Mouse (Mus musculus) large intestine, adult 2 months (tissue): ENCODE results near the gene Pcdh9. TPM values are rescaled to one million over a fixed set of nuclear protein-coding genes. Genes with fewer than 3 reads are reported as not detected.

Experiments used
- DNase-seq: peaks from one replicate; pipeline ENCODE4 v3.0.0-alpha.2; 2012; ENCODE audit warnings: low read depth, low spot score
- WGBS: fragments of 180-500 bp; shearing (Covaris S2); methylation state at CpG from one replicate; pipeline ENCODE4 v1.1.7; 2018; 5-methylcytosine and 5-hydroxymethylcytosine counted together
- polyA plus RNA-seq: library from polyadenylated mRNA; depleted of rRNA; stranded (reverse); fragments of >200 nt; gene quantifications from 2 replicates; pipeline ENCODE4 v1.2.3, GENCODE M21; 2012

Pcdh9 gene
- polyA plus RNA-seq, 1 experiment, result 0.12 TPM

GRCm38 (mm10) chr14:93818845-93819244 is 71.6 kb downstream of the Pcdh9 start:
- WGBS, result 71% methylated on average over 4 of the region's 4 CpGs
- no peak for DNase-seq

DNA sequence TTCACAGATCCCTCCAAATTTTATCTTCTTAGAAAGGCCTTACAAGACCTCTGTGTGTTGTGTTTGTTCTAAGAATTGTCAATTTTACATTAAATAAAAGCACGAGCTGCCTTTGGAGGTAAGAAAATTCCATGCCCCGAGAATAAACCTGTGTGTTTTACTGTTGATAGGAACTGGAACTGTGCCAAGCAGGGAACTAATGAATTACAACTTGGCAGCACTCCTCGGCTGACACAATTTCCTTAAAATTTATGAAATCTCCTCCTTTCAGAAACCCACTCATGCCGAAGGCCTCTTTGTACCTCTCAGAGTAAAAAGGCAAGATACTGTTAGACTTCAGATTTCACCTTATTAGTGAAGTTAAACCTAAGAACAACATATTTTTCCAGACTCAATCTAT is 72.9 kb downstream of the Pcdh9 start:
- no peak for DNase-seq
- 31% methylated on average over 4 of the region's 4 CpGs for WGBS

- 76% methylated on average over 3 of the region's 3 CpGs for WGBS
- no peak for DNase-seq
These were observed 95.9 kb downstream of the Pcdh9 start for GRCm38 (mm10) chr14:93794530-93794929.

DNA sequence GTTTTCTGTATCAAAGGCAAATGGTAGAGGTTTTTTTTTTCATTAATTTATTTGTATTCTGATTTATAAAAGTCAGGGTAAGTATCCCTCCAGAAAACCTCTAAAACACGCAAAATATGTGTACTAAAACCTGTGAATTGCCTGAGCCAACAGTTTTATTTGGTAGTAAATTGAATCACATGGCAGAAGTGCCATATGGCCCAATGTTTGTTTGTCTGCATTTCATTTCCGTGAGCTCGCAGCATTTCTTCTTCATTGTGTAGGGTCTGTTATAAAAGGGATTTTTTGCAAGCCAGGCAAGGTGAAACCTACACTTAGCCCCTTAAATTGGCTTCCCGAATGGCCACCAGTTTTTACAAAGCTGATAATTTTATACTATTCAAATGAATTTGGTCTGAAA is 104.2 kb downstream of the Pcdh9 start:
- DNase-seq, result no peak
- 50% methylated on average over 4 of the region's 4 CpGs for WGBS

GRCm38 (mm10) chr14:93785031-93785430 is 105.4 kb downstream of the Pcdh9 start:
- 65% methylated on average over 2 of the region's 2 CpGs for WGBS
- DNase-seq, result no peak

DNA sequence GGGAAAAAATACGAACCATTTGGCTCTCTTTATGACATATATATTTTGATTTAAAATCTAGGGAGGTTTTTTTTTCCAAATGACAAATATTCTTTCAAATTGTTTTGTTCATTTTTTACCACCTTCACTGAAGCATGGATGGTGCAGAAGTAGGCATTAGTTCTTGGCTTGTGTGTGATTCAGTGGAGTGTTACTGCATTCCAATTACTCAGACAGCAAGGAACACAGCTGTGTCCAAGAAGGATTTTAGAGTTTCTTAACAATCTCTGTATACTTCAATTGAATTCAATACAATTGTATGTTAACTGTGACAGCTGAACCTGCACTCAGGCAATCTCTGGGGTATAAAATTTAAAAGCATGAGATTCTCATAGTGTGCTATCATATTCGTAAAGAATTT is 127.6 kb downstream of the Pcdh9 start:
- WGBS, result 72% methylated on average over 2 of the region's 2 CpGs
- DNase-seq, result no peak

GRCm38 (mm10) chr14:93734077-93734673 is 156.3 kb downstream of the Pcdh9 start:
- 65% methylated on average over 10 of the region's 10 CpGs for WGBS

GRCm38 (mm10) chr14:93725798-93726197 is 164.7 kb downstream of the Pcdh9 start:
- WGBS, result 46% methylated on average over 1 of the region's 1 CpGs
- DNase-seq, result no peak

More at GRCm38 (mm10) chr14:93734077-93734673, 156.3 kb downstream of the Pcdh9 start:
- no peak for DNase-seq

- WGBS, result 47% methylated on average over 1 of the region's 1 CpGs
- DNase-seq, result no peak
These were observed 171.3 kb downstream of the Pcdh9 start for GRCm38 (mm10) chr14:93719208-93719607.

DNA sequence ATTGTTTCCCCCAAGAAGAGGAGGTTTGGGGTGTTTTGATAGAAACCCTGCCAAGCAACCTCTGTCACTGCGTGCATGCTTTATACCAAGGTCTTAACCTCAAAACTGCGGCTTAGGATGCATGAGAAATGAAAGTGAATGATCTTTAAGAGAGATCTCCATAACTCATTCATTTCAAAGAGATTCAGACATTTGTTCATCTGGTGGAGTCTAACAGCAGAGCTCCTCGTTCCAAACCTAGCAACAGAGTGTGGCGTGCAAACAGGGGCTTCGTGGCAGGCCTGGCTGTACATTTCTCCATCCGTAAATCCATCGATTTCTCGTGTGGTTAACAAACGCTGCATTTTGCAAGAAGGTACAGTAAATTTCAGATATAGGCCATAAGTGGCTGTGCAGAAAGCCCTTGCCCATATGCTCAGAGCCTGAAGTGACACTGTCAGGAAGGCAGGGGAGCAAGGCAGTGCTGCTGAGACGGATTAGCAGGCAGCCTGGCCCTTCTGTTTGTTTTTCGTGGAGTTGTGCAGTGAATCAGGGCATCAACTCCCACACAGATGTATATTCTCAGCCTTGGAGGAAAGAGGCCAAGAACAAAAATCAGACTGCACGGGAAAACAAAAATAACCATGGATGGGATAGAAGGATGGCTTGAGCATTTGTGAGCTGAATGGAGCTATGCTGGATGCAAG is 177.1 kb downstream of the Pcdh9 start:
- no peak for DNase-seq
- WGBS, result 67% methylated on average over 12 of the region's 12 CpGs

- DNase-seq, result no peak
- 70% methylated on average over 3 of the region's 3 CpGs for WGBS
These were observed 181.8 kb downstream of the Pcdh9 start for GRCm38 (mm10) chr14:93708651-93709050.

DNA sequence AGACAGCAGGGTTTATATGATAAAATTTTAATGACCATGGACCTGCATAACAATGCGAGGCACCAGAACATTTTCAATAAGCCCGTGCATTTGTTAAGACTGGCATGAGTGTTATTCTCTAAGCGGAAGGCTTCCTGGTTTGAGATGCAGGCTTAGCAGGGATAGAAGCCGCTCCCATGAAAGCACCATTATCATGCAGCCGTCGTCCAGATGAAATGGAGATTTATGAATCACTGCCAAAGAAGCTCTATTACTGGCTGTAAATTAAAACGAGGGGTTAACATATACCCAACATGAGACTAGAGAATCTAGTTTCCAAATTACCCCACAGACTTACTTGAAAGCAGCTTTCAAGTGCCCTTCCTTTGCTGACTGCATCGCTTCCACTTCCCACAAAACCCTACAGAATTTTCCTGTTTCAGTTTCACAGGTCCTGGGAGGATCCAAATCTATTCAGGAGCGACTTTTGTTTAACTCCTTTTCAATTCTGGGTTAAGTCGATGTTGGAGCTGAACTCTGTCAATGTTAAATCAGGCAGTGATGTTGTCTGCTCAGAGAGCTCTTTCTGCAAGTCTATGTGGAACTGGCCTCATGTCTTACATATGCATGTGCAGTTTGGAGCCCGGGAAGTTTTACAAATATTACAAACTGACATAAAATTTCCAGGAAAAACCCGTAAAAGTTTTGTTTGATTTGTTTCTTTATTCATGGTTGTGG is 188.9 kb downstream of the Pcdh9 start:
- DNase-seq, result no peak
- WGBS, result 52% methylated on average over 12 of the region's 12 CpGs

DNA sequence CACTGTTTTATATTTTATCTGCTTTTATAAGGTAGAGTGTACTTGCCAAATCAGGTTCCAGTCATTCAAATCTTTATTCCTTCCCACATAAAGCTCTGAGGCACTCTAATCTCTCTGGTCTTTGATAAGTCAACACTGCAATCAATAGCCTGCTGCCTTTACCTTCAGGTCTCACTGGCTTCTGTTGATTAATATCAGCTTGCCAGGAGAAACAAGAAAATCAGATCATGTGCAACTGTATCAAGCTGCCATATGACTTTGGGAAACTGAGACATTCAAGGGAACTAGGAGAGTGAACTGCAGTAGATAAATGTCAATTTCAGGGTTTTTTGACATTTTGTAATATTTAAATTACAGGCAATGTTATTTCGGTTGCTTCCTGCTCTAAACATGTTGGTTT is 189.6 kb downstream of the Pcdh9 start:
- 84% methylated on average over 1 of the region's 1 CpGs for WGBS
- no peak for DNase-seq

DNA sequence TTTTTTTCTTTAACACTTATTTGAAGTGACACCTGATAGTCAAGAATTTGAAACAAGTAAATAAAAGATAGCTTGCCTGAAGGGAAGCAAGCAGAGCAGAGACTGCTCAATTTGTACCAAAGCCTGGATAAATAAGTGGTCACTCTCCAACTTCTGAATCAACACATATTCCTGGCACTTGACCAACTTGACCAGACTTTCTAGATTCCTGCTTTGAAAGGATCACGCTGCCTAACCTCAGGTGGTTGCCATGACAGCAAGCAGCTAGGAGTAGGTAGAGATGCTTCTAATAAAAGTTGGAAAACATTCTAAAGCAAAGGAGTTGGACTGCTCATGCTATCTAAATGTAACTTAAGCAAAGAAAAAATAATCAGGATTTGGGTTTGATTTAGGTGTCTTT is 205.8 kb downstream of the Pcdh9 start:
- DNase-seq, result no peak
- WGBS, result 17% methylated on average over 1 of the region's 1 CpGs

- DNase-seq, result no peak
- 71% methylated on average over 5 of the region's 5 CpGs for WGBS
These were observed 215.0 kb downstream of the Pcdh9 start for GRCm38 (mm10) chr14:93675273-93676068.

DNA sequence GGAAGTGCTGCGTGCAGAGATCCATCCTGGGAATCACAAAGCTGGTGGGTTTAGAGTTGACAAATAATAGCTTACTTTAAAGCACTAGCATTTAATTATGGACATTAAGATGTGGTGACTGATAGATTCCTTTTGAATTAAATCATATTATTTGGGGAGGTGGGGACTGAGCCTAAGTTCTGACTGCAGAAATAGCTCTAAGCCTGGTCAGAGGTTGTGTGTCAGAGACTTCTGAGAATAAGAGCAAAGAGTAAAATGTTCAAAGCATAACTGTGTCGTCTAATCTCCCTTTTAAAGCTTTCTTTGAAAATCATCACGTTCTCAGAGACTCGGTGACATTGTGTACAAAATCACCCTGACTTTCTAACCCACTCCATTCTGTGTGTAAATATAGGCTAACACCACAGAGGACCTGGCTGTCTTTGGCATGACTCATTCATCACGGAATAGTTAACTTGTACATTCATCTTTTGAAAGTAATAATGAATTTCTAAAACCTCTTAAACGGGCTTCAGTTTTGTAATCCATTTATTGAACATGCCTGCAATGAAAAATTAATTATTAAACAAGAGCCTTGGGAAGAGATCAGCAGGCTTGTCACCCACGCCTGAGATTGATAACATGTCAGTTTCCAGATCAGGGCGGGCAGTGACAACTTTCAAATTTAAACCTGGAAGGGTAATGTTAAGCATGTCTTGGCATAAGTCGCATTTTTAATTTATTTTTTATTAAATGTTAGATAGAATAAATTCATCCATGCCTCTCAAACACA is 236.3 kb downstream of the Pcdh9 start:
- DNase-seq, result no peak
- WGBS, result 42% methylated on average over 9 of the region's 9 CpGs

GRCm38 (mm10) chr14:93627241-93627640 is 263.2 kb downstream of the Pcdh9 start:
- 79% methylated on average over 2 of the region's 2 CpGs for WGBS
- DNase-seq, result no peak

DNA sequence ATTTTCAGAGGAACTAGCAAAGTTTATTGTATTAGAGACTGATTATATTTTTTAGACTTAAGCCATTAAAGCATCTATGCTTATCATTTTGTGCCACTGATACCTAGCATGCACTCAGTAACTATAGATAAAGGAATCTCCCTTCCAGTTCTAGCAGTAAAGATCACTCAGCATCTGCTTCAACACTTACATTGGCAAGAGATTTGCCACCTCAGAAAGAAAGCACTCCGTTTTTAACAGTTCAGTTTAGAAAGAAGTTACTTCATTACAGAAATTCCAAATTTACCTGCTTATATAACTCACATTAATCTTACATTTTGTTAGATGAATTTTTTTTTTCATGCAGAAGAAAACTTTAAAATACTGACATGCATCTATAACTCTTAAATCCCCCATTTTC is 266.3 kb downstream of the Pcdh9 start:
- DNase-seq, result no peak
- WGBS, result 81% methylated on average over 1 of the region's 1 CpGs

DNA sequence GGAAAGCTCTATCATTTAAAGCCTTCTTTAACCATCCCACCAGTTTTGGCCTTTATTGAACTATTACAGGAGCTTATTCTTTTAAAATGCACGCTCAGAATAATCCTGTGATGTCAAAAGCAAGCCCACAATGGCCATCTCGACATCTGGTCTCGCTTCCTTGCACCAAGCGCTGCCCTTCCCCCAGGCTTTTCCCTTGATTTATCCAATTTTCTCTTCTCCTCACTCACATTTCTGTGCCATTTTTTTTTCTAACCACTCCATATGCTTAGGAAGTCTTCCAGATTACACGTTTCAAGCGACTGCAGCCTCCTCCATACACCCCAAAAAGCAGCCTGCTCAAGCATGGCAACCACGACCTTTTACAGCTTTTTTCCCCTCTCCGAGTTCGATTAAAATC is 269.3 kb downstream of the Pcdh9 start:
- no peak for DNase-seq
- WGBS, result 78% methylated on average over 9 of the region's 9 CpGs
